Mouse (Mus musculus) stomach, postnatal 0 days (tissue): ENCODE measurements around the gene Wwox.

Experiments used
- CTCF ChIP-seq: IDR thresholded peaks from 2 replicates; pipeline ENCODE4 v1.5.1; 2016; ENCODE audit warnings: antibody characterized with exemption, low read depth, mild to moderate bottlenecking, moderate library complexity
- EP300 ChIP-seq: optimal IDR thresholded peaks from 2 replicates; pipeline ENCODE3; 2016; ENCODE audit warnings: antibody characterized with exemption

DNA sequence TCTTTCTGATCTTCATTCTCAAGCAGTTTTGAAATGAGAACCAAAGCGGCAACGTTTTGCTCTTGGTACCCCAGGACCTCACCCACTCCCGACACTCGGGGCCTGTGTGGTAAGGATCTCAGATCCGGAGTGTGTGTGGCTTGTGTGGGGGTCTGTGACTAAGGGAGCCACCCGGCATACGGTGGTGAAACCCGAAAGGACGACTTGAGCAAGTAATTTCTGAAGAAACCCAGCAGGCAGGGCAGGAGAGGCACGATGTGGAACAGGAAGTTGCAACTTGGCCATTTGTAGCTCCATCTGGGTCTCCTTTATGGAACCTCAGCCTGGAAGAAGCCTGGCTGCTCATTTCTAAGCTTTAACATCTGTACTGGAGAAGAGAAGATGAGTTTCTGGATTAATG is 697.4 kb downstream of the Wwox start:
- TF ChIP-seq EP300, result no peak
- TF ChIP-seq CTCF, result no peak
